Mouse (Mus musculus) embryo, embryonic 10.5 days (tissue): ENCODE results near the gene Clspn.

Experiments
- DNase-seq: peaks from one replicate; pipeline ENCODE4 v3.0.0-alpha.2; 2015; ENCODE audit warnings: low spot score

The Clspn gene

DNA sequence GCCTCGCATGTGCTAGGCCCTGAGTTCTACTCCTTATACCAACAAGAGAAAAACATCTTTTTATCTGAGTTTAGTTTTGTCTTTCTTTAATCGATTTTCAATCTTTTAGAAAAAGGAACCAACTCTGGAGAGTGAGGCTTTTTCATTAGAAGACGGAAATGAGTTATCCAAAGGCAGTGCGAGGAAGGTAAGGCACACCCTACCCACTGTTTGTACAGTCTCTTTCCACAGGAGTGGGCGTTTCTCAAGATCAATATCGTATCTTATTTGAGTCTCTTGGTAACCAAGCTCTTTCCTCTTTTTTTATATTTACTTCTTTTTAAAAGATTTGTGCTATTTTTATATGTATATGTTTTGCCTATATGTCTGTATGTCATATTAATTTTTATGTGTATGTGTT lies 7.1 kb downstream of the Clspn start:
- no peak for DNase-seq

DNA sequence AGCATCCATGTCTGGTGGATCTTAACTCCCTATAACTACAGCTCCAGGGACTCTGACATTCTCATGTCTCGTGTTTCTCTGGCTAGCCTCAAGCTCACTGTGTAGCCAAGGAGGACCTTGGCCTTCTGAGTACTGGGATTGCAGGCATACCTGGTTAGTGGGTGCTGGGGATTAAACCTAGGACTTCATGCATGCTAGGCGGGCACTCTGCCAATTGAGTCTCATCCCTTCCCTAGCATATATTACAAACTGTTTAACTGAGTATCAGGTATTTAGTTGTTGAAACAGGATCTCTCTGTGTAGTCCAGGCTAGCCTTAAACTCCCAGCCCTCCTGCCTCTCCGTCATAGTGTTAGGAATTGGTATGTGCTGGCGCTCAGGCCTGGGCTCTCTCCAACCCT lies 10.5 kb downstream of the Clspn start:
- DNase-seq, result no peak

DNA sequence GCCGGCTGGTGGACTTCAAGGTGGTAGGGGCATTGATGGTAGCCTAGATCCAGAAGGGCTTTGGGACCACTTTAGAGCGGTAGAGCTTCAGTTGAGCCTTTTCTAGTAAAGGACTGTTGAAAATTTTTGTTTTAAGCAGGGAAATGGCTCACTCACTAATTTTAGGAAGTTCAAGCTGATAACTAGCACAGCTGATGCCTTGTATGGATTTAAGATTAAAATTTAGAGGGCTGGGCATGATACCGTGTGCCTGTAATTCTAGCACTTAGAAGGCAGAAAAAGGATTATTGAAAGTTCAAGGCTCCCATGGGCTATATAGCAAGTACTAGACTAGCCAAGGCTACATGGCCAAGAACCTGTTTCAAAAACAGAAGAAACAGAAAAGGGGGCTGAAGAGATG lies 13.0 kb downstream of the Clspn start:
- no peak for DNase-seq

DNA sequence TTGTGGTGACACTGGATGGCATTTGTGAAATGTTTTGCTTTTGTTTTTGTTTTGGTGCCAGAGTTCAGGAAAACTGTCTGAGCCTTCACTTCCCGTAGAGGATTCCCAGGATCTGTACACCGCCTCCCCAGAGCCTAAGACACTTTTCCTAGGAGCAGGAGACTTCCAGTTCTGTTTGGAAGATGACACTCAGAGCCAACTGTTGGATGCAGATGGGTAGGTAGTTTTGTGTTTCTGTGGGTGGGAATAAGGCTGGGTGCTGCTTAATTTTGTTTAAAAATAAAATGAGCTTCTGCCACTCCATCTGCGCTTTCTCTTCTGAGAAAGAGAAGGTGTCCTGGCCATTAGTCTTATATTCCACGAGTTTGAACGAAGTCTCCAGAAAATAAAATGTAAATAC lies 19.5 kb downstream of the Clspn start:
- no peak for DNase-seq

DNA sequence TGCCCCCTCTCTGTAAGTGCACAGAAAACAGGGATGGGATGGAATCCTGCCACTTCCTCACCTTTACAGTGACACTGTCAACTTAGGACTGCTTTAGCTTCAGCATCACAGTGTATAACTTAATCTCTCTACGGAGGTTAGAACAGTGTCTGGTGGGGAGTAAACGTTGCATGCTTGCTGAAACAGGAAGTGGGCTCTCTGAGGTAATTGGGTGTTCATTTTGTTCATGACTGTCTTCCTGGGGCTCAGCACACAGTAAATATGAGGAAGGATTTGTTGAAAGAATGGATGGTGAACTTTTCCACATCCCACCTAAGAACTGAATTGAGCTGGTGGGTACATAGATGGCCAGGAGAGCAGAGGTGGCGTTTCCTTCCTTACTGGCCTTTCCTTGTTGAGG lies 21.2 kb downstream of the Clspn start:
- DNase-seq, result no peak

DNA sequence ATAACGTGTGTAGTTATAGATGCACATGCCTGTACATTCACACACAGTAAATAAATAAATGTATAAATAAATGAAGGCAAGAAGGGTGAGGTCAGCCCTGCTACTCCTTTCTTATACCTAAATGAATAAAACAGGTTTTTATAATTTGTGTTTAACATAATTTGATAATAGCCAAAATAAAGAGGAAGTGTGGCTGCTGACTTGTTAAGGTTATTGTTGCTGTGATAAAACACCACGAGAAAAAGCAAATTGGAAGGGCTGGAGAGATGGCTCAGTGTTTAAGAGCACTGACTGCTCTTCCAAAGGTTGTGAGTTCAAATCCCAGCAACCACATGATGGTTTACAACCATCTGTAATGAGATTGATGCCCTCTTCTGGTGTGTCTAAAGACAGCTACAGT lies 22.3 kb downstream of the Clspn start:
- no peak for DNase-seq

DNA sequence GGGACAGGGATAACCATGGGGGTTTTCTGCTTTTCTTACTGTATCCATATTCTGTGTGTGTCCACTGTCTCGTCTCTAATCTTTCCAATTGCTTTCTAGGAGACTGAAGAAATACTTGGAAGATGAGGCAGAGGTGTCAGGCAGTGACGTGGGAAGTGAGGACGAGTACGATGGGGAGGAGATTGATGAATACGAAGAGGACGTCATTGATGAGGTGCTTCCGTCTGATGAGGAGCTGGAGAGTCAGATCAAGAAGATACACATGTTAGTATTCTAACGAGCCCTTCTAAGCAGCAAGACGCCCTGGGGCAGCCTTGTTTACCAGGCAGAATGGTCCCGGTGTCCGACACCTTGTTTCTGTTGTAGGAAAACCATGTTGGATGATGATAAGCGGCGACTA lies 29.0 kb downstream of the Clspn start:
- DNase-seq, result no peak

DNA sequence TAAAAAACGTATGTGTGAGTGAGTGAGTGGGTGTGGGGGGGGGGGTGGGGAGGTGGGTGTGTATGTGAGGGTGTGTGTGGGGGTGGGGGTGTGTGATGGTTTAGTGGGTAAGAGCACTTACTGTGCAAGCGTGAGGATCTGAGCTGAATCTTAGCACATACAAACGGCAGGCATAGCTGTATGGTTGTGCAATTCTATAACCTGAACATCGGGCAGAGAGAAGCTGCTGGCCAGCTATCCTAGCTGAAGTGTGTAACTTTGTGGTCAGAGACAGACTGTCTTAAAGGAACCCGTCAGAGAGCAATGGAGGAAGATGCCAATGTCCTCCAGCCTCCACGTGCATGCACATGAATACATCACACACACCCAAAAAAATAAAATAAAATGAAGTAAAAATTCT lies 35.3 kb downstream of the Clspn start:
- DNase-seq, result no peak

DNA sequence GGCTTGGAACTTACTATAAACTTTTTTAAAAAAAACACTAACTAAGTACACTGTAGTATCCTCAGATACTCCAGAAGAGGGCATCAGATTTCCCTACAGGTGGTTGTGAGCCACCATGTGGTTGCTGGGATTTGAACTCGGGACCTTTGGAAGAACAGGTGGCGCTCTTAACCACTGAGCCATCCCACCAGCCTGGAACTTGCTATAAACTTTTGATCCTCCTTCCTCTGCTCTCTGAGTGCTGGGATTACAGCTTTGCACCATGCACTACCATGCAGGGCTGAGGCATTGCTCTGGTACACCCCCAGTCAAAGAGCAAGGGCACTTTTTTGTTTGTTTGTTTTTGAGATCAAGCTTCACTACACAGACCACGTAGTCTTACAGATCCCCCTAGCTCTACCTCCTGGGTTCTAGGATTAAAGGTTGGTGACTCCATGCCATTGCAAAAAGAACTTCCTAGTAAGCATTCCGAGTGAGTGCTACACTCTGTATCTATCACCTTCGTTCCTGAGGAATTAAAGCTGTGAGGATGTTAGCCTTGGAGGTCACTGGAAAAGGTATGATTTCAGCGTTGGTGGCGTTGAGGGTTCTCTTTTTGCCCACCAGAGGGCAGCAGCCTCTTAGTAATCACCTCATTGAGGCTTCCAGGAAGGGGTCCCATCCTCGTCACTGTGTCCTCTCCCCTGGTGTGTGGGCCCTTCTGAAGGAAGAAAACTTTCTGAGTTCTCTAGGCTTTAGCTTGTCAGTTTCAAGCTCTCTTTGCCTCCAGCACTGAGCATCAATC lies 43.4 kb downstream of the Clspn start:
- peak; percentile 87 for DNase-seq

DNA sequence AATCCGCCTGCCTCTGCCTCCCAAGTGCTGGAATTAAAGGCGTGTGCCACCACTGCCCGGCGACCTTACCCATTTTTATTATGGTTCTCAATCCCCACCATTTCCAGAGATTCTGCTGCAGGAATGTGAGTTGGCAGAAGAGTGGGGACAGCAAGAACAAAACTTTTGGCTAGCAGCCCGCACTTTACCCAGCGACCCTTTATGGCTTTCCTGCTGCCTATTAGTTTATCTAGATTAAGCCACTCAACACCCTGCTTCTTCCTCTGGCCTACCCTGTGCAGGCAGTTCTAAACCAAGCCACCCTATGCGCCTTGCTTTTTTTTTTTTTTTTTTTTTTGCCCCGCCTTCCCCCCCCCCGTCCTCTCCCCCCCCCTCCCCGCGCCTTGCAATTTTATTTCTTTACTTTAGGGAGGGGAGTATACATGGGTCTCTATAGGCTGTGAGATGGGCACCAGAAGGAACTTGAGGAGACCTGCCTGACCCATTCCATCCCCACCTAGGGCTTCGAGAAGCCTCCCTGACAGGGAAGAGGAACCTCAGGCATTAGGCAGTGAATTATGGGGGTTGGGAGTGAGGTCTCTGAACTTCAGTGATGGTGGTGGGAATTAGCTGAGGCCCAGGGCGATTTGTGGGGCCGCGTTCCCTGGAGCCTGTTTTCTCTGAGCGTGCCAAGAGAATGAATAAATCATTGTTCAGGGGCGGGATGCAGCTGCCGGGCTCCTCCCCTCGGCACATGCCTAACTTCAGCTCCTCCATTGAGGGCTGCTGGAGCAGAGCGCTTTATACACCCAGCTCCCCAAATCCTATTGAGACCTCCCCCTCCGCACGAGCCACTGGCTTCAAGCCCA lies 45.1 kb downstream of the Clspn start:
- DNase-seq, result peak; percentile 87

DNA sequence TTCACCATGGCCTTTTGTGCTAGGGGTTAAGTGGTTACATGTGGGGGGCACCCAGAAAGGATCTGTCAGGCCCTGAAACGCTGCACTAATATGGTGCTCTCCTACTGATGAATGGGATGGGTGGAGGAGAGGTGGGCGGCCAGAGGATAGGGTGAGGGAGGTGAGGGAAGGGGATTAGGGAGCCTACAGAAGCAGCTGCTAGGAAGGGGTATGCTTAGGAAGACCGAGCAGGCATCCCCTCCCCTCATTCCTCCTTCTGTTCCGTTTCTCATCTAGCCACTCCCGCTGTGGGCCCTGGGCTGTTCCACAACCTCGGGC lies 45.7 kb downstream of the Clspn start:
- DNase-seq, result no peak

DNA sequence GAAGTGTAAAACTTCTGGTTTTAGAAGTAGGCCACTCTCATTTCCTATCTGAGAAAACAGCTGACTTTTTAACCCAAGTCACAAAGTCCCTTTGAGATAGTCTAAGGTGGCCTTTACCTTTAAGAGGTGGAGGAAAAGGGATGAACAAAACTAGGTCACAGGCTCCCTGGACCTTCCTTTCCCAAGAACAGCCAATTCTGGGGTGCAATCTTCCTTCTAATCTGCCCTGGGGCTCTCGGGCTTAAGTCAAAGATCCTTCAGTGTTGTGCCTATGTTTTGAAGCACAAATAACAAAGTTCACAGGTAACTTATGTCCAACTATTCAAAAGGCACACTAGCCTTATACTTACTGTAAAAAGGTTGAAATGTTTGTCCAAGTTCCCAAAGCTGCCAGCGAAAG lies 47.4 kb downstream of the Clspn start:
- DNase-seq, result no peak

DNA sequence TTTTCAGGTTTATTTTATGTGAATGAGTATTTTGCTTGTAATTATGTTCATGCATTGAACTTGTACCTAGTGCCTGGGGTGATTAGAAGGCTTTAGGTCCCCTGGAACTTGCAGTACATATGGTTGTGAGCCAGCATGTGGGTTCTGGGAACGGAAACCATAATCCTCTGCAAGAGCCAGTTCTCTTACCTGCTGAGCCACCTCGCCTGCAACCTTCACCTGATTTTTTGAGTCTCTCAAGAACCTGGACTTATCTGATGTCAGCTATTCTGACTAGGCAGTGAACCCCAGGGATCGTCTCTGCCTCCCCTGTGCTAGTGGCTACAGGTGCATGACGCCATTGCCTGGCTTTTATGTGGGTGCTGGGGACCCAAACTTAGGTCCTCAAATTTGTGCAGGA lies 49.0 kb downstream of the Clspn start:
- DNase-seq, result no peak

DNA sequence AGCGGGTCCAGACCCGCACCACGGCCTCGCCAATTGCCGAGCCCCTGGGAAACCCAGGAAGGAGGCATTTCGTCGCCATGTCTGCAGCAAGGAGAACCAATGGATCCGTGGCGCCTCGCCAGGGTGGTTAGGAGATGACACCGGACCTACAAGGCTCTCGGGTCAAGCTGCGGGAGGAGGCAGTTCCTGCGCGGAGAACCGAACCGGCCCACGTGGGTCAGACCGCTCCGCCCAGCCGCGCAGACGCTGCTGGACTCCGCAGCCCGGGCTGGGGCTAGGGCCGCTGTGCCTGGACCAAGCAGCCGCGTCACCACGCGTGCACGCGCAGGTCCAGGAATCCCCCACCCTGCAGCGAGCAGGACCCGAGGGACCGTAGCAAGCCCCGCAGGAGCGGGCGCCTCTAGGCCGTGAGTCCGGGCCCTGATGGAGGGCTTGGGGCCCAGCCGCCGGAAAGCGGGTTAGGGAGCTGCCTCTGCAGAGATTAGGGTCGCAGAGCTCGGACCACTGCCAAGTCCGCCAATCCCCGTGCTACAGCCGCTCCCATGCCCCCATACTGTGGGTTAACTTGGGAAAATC lies 53.0 kb downstream of the Clspn start, which contains the start of gene 5730409E04Rik:
Gene 5730409E04Rik (plus strand): TSS at position 213 of the 576 bp plus-strand sequence.
- DNase-seq, result peak; percentile 68

DNA sequence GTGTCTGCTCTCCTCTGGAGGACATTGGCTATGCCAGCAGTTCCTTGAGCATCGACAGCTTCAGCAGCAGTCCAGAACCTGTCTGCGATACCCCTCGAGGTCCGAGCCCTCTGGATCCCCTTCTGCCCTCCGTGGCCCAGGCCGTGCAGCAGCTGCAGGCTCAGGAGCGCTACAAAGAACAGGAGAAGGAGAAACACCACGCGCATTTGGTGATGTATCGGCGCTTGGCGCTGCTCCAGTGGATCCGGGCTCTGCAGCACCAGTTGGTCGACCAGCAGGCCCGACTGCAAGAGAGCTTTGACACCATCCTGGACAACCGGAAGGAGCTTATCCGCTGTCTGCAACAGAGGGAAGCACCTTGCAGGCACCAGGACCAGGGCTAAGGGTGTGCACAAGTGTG lies 55.3 kb downstream of the Clspn start:
- DNase-seq, result no peak

DNA sequence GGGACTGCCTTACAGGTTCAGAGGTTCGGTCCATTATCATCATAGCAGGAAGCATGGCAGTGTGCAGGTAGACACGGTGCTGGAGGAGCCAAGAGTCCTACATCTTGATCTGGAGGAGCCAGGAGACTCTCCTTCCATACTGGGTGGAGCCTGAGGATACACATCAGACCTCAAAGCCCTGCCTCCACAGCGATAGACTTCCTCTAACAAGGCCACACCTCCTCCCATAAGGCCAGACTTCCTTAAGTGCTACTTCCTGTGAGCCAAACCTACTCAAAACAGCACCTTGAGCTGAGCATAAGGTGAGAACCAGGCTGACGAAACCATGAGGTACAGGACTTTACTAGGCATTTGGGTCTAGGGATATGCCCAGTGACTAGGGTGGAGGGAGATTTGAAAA lies 59.6 kb downstream of the Clspn start:
- no peak for DNase-seq

DNA sequence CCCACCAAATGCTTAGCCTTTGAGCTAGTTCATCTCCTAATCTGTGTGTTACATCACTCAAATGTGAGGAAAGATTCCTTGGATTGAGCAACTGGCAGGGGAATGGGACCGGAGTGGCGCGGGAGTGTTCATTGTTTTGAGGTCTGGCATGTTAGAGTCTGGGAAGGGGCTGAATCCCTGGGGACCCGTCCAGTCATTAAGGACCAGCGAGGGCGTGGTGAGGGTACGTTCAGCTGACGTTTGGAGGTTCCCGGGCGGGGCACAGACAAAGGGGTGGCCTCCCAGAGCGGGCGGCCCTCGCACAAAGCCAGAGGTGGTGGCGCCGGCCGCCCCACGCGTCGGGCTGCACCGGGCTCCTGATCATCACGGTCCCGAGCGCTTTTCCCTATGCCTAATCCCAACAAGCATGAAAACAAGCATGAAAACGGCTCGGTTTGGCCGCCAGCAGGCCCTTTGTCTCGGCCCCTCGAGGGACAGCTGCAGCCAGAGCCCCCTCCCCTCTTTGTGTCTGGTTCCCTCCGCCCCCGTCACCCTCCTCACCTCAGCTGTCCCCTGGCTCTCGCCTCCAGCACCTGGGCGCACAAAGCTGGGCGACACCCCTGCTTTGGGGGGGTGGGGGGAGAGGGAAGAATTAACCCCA lies 63.1 kb downstream of the Clspn start:
- peak; percentile 79 for DNase-seq

DNA sequence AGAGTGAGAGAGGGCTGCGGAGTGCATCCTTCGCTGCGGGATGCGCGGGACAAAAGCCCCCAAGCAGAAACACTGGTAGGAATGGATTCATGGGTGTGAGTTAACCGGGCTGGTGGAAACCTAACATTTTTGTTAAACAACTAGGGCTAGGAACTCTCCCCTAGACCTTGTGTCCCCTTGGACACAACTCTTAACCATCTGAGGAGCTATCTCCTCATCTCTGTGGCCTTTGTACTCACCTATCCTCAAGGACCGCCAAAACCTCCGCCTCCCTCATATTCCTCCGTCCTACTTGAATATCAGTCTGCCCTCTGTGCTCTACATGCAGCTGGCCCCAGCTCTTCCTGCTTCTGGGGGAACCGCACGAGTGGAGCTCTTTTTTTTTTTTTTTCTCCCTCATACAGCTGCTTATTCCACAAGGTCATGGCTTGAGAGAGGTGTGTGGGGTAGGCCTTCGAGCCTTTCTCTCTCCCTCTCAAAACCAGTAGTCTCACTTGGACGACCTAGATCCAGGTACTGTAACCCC lies 63.7 kb downstream of the Clspn start:
- DNase-seq, result no peak

DNA sequence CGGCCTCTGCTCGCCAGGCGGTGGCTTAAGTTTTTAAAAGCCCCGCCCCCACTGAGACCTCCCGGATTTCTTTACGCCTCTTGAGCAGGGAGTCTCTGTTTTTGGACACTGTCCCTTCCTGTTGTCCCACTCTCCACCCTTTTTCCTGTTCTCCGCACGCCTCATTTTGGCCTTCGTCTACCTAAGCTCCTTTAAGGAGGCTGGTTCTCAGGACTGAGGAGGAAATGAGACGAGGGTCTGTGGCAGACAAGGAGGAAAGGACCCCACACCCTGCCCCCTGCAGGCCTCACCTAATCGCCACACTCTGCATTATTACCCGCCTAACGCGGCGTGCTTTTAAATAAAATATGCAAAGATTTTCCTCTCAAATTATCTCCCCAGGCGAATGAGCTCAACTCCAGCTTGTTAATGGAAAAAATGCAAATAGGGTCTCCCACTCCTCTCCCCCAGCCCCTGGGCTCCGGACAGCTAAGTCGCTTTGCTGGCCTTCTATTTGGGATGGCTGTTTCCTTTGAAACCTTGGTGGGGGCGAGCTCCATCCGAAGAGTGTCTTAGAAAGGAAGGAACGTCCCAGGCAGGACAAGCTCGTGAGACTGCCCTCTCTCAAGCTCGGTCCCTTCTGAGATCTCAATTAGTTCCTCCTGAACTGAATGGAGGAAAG lies 70.4 kb downstream of the Clspn start:
- peak; percentile 73 for DNase-seq

DNA sequence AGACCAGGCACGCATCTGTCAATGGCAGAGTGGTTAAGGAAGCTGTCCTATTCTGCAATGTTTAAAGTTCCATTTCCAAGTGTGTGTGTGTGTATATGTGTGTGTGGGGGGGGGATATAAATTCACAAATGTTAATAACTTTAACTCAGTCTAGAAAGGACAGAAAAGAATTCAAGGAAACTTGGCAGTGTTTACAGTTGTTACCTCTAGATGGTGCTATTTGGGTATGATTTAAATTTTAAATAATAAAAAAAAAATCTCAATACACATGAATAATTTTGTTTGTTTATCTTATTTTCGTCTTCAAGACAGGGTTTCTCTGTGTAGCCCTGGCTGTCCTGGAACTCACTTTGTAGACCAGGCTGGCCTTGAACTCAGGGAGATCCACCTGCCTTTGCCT lies 75.2 kb downstream of the Clspn start:
- no peak for DNase-seq

DNA sequence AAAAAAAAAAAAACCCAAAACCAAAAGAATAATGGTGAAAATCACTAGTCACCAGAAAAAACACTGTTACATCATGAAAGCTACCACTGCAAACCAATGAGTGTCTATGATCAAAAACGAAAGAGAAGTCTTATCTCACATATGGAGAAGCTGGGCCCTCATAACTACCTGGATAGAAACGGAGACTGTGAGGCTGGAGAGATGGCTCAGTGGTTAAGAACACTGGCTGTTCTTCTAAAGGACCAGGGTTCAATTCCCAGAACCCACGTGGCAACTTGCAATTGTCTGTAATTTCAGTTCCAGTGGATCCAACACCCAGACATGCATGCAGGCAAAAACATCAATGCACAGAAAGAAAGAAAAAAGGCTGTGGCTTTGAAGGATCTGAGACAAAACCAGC lies 75.9 kb downstream of the Clspn start:
- no peak for DNase-seq

DNA sequence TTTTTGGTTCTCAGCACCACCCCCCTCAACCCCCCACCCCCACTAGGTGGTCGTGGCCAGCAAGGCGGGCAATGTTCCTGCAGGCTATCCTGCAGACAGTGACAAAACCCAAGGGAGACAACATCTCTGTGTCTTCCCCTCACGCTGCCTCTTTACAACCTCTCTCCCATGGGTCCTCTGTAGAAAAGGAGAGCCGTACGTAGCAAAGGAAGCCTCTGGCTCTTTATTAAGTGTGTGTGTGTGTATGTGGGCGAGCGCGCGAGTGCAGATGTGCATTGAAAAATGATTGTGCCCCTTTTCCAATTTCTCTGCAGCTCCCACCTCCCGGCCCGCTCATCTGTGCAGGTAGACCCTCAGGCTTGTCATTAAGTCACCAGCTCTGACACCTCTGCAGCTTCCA lies 79.6 kb downstream of the Clspn start:
- DNase-seq, result no peak
